Mouse (Mus musculus): ENCODE data around the gene Nkx3-2. TPM values are rescaled to one million over a fixed set of nuclear protein-coding genes. Genes with fewer than 3 reads are reported as not detected.
A peak's percentile ranks its signal among the peaks of the same experiment; 100 is the strongest.

The Nkx3-2 gene
- polyA plus RNA-seq (2015; fragmentation: Nextera tagmentation; extraction: Ambion mirVana): 0.89 and 1.4 TPM in 2 replicates

DNA sequence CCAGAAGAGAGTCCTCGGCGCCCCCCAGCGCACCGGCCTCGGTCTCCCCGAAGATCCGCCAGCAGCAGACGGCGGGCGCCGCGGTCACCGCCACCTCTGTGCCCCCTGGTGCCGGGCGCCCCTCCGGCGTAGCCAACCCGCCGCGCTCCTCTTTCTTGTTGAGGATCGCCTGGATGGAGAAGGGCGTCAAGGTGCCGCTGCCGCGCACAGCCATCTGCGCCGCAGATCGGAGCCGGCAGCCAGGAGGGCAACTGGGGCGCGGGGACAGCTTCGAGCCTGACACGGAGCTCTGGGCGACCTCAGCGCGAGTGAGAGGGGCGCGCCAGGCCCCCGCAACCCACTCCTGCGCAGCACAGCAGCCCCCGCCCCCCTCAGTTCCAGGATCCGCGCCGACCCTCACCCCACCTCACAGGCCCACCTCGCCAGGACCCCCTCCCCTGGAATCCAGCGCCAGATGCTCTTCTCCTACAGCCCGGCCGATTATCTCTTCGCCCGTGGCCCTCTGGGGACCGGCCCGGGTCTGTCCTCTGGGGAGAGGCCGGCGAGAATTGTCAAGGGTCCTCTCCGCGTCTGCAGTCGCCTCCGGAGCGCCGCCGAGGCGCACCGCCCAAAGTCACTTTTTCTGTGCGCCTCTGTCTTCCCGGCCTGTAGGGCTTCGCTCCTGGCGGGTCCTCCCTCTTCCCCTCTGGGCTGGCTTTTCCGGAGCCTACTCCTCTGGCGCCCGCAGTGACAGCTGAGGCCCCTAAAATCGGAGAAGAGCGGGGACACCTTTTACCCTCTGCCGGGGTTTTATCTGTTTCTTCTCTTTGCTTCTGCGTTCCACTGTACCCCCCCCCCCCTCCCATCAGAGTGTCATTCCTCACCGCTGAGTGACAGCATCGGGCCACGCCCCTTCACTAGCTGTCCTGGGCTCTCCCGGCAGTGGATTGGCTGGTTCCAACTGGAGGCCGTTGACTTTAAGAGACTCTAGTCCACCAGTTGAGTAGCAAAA lies at the start of gene Nkx3-2:
Gene Nkx3-2, minus strand, starts transcription at position 771 of the 991 bp plus-strand sequence.
- Histone ChIP-seq H3K4me1 (replicated peaks; ENCODE audit: control insufficient read depth, insufficient read depth, low read length) (no peaks in the 10 kb centered on the region), H3K9me3 (ENCODE audit: control insufficient read depth) (no peaks in the 10 kb centered on the region), H3K4me3 (ENCODE audit: low read depth, low read length) (peak within 1 kb of the TSS; percentile 47), H3K27ac (ENCODE audit: low read depth, low read length) (no peak within 1 kb of the TSS; the same call in 1 of the 2 replicates), H3K4me2 (replicated peaks; ENCODE audit: low read depth) (peak within 1 kb of the TSS; percentile 63), H3K9ac (ENCODE audit: low read depth, low read length) (peak within 1 kb of the TSS; percentile 50), H3K36me3 (ENCODE audit: control insufficient read depth, insufficient read depth) (no peaks in the 10 kb centered on the region), H3K27me3 (replicated peaks; ENCODE audit: control insufficient read depth, insufficient read depth, low read length) (peaks cover 86% of the 10 kb centered on the region)
- TF ChIP-seq CTCF (IDR thresholded peaks at IDR 0.05; ENCODE audit: low read depth): no peak
- ATAC-seq: peak; percentile 11; the same call in 1 of the 2 replicates
- WGBS: under 1% methylated on average over 58 of the region's 79 CpGs

DNA sequence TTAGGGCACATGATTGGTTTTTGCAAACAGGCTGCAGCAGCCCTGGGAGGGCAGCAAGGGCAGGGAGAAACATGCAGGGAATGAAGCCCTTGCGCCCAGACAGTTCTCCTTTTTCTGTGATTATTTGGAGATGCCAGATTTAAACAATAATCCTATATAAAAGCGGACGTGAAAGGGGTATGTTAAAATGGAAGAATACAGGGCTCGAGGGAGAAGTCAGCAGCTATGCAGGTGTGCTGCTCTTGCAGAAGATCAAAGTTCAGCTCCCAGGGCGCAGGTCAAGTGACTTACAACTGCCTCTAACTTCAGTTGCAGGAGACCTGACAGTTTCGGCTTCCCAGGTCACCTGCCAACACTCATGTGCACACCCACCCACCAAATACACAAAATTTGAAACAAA lies 48.2 kb upstream of the Nkx3-2 start:
- TF ChIP-seq CTCF (IDR thresholded peaks at IDR 0.05; ENCODE audit: low read depth): no peak
- Histone ChIP-seq H3K27me3 (replicated peaks; ENCODE audit: control insufficient read depth, insufficient read depth, low read length) (no peaks in the 10 kb centered on the region), H3K4me2 (replicated peaks; ENCODE audit: low read depth) (no peak overlapping the region), H3K36me3 (ENCODE audit: control insufficient read depth, insufficient read depth) (peaks cover 53% of the 10 kb centered on the region), H3K27ac (ENCODE audit: low read depth, low read length) (no peak overlapping the region), H3K9ac (ENCODE audit: low read depth, low read length) (no peak overlapping the region), H3K9me3 (ENCODE audit: control insufficient read depth) (no peaks in the 10 kb centered on the region), H3K4me3 (ENCODE audit: low read depth, low read length) (no peak overlapping the region), H3K4me1 (replicated peaks; ENCODE audit: control insufficient read depth, insufficient read depth, low read length) (no peaks in the 10 kb centered on the region)
- 65% methylated on average over 6 of the region's 6 CpGs for WGBS
- ATAC-seq: no peak

DNA sequence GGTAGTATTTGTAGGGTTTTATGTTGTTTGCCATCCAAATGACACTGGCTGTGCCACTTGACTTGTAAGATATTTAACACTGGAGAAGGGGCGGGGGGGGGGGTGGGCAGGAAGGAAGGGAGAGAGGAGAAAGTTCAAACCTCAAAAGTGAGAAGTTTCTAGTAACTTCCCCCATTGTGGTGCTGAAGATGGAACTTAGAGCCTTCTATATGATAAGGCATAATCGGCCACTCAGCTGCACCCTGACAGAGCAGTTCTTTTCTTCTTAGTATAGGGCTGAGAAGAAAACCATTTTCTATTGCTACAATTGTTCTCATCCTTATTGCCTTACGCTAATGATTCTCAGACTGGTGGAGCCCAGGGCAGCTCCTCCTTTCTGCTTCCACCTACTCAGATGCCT lies 47.0 kb upstream of the Nkx3-2 start:
- Histone ChIP-seq H3K36me3 (ENCODE audit: control insufficient read depth, insufficient read depth) (peaks cover 53% of the 10 kb centered on the region), H3K4me3 (ENCODE audit: low read depth, low read length) (no peak overlapping the region), H3K9ac (ENCODE audit: low read depth, low read length) (no peak overlapping the region), H3K4me2 (replicated peaks; ENCODE audit: low read depth) (no peak overlapping the region), H3K27me3 (replicated peaks; ENCODE audit: control insufficient read depth, insufficient read depth, low read length) (no peaks in the 10 kb centered on the region), H3K4me1 (replicated peaks; ENCODE audit: control insufficient read depth, insufficient read depth, low read length) (no peaks in the 10 kb centered on the region), H3K9me3 (ENCODE audit: control insufficient read depth) (no peaks in the 10 kb centered on the region), H3K27ac (ENCODE audit: low read depth, low read length) (no peak overlapping the region)
- no peak for TF ChIP-seq CTCF (IDR thresholded peaks at IDR 0.05; ENCODE audit: low read depth)
- ATAC-seq: no peak
- WGBS: 74% methylated on average over 3 of the region's 3 CpGs

DNA sequence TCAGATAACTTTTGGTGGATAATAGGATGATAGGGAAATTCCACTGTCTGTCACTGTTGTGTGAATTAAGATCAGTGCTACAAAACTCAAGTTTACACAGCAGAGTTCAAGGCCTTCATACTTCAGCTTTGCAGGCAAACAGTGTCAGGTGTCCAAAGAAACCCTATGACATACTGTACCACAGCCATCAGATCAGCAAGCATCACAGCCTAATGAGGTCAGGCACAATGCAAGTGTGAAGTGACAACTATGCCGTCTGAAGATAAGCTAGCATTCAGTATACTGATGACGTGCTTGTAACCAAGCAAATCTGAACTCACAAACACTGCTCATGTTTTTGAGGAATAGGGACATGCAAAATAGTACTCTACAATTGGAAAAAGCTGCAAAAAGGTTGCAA lies 43.1 kb upstream of the Nkx3-2 start:
- no peaks in the 10 kb centered on the region for H3K27me3 ChIP-seq (replicated peaks; ENCODE audit: control insufficient read depth, insufficient read depth, low read length)
- no peak for TF ChIP-seq CTCF (IDR thresholded peaks at IDR 0.05; ENCODE audit: low read depth)
- H3K4me2 ChIP-seq (replicated peaks; ENCODE audit: low read depth): no peak overlapping the region
- H3K36me3 ChIP-seq (ENCODE audit: control insufficient read depth, insufficient read depth): peaks cover 50% of the 10 kb centered on the region
- no peaks in the 10 kb centered on the region for H3K4me1 ChIP-seq (replicated peaks; ENCODE audit: control insufficient read depth, insufficient read depth, low read length)
- H3K27ac ChIP-seq (ENCODE audit: low read depth, low read length): no peak overlapping the region
- no peaks in the 10 kb centered on the region for H3K9me3 ChIP-seq (ENCODE audit: control insufficient read depth)
- no peak for ATAC-seq
- no peak overlapping the region for H3K9ac ChIP-seq (ENCODE audit: low read depth, low read length)
- WGBS: 86% methylated on average over 2 of the region's 2 CpGs
- H3K4me3 ChIP-seq (ENCODE audit: low read depth, low read length): no peak overlapping the region

DNA sequence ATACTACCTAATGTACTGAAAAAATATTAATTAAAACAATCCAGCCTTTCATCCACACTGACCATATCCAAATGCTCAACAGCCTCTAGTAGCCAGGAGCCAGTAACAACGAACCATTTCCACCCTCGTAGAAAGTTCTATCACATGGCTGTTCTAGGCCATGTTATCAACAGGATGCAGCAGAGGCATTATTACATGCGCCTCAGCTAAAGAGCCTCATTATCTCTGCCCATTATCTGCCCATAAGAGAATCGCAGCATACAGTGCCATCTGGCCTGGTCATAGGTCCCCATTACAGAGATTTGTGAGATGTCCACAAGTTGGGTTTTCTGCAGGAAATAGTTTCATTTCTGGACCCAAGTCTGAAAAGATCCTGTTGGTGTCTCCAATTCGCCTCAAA lies 41.9 kb upstream of the Nkx3-2 start:
- Histone ChIP-seq H3K4me1 (replicated peaks; ENCODE audit: control insufficient read depth, insufficient read depth, low read length) (no peaks in the 10 kb centered on the region), H3K9ac (ENCODE audit: low read depth, low read length) (no peak overlapping the region), H3K36me3 (ENCODE audit: control insufficient read depth, insufficient read depth) (peaks cover 44% of the 10 kb centered on the region), H3K4me2 (replicated peaks; ENCODE audit: low read depth) (no peak overlapping the region), H3K4me3 (ENCODE audit: low read depth, low read length) (no peak overlapping the region), H3K9me3 (ENCODE audit: control insufficient read depth) (no peaks in the 10 kb centered on the region), H3K27me3 (replicated peaks; ENCODE audit: control insufficient read depth, insufficient read depth, low read length) (no peaks in the 10 kb centered on the region), H3K27ac (ENCODE audit: low read depth, low read length) (no peak overlapping the region)
- WGBS: 90% methylated on average over 5 of the region's 5 CpGs
- no peak for TF ChIP-seq CTCF (IDR thresholded peaks at IDR 0.05; ENCODE audit: low read depth)
- no peak for ATAC-seq

DNA sequence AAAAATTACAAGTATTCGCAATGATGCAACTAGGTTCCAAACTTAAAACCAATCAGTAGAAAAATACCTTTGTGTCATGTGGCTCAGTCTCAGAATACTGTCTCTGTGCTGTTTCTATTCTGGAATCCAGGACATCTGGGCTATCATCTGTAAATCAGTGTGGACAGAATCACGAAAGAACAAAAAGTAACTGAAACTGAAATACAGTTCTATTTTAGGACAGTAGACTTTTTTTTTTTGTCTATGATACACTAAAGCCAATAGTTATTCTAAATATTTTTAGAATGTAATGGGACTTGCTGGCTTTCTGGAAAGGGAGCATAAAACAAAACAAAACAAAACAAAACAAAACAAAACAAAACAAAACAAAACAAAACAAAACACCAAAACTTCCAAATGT lies 40.8 kb upstream of the Nkx3-2 start:
- Histone ChIP-seq H3K4me2 (replicated peaks; ENCODE audit: low read depth) (no peak overlapping the region), H3K36me3 (ENCODE audit: control insufficient read depth, insufficient read depth) (peaks cover 49% of the 10 kb centered on the region), H3K27ac (ENCODE audit: low read depth, low read length) (no peak overlapping the region), H3K4me3 (ENCODE audit: low read depth, low read length) (no peak overlapping the region), H3K9ac (ENCODE audit: low read depth, low read length) (no peak overlapping the region), H3K4me1 (replicated peaks; ENCODE audit: control insufficient read depth, insufficient read depth, low read length) (no peaks in the 10 kb centered on the region), H3K9me3 (ENCODE audit: control insufficient read depth) (no peaks in the 10 kb centered on the region), H3K27me3 (replicated peaks; ENCODE audit: control insufficient read depth, insufficient read depth, low read length) (no peaks in the 10 kb centered on the region)
- WGBS: 86% methylated on average over 2 of the region's 2 CpGs
- TF ChIP-seq CTCF (IDR thresholded peaks at IDR 0.05; ENCODE audit: low read depth): no peak
- ATAC-seq: no peak
